Mouse (Mus musculus) myocyte (in vitro differentiated cells): Measurements from ENCODE around the gene Klhdc8a. TPM values are rescaled to one million over a fixed set of nuclear protein-coding genes. Genes with fewer than 3 reads are reported as not detected.

Experiments
- H3K27me3 ChIP-seq: one replicate; pipeline ENCODE4 v1.6.1; 2011; ENCODE audit not compliant: control insufficient read depth, insufficient read depth, insufficient read length
- H3K36me3 ChIP-seq: one replicate; pipeline ENCODE4 v1.6.1; 2011; ENCODE audit not compliant: control insufficient read depth, insufficient read depth
- H3K4me2 ChIP-seq: one replicate; pipeline ENCODE4 v1.6.1; 2011; ENCODE audit warnings: low read depth, control low read depth
- H3K4me3 ChIP-seq: one replicate; pipeline ENCODE4 v1.5.1; 2011; ENCODE audit warnings: mild to moderate bottlenecking, control low read depth, moderate library complexity
- H3K79me2 ChIP-seq: one replicate; pipeline ENCODE4 v1.6.1; 2011; ENCODE audit not compliant: control insufficient read depth, insufficient read depth
- H3ac ChIP-seq: one replicate; pipeline ENCODE4 v1.6.1; 2011; ENCODE audit not compliant: control insufficient read depth, insufficient read length
- CEBPB ChIP-seq: IDR thresholded peaks from 2 replicates; pipeline ENCODE4 v1.6.1; 2011; ENCODE audit warnings: mild to moderate bottlenecking, moderate library complexity; ENCODE audit not compliant: poor library complexity, insufficient read depth, severe bottlenecking
- E2F4 ChIP-seq: IDR thresholded peaks from one replicate; pipeline ENCODE4 v1.6.1; 2011; ENCODE audit warnings: mild to moderate bottlenecking, control low read depth, moderate library complexity; ENCODE audit not compliant: insufficient read depth
- MAX ChIP-seq: IDR thresholded peaks from one replicate; pipeline ENCODE4 v1.6.1; 2011; ENCODE audit warnings: low read depth, mild to moderate bottlenecking, control low read depth
- MYOD1 ChIP-seq, 3 experiments: IDR thresholded peaks; one replicate each; pipeline ENCODE4 v1.6.1; 2011; ENCODE audit warnings: control low read depth in 2 of 3, low read depth in 2 of 3, mild to moderate bottlenecking in 2 of 3, moderate library complexity in 1 of 3; ENCODE audit not compliant: insufficient read length in 2 of 3, control insufficient read depth in 1 of 3
- MYOG ChIP-seq, 3 experiments: IDR thresholded peaks; one replicate each; pipeline ENCODE4 v1.6.1; 2011; ENCODE audit warnings: control low read depth in 2 of 3, low read depth in 2 of 3, mild to moderate bottlenecking in 2 of 3; ENCODE audit not compliant: insufficient read length in 2 of 3, control insufficient read depth in 1 of 3, insufficient read depth in 1 of 3
- POLR2A ChIP-seq: IDR thresholded peaks from one replicate; pipeline ENCODE4 v1.6.1; 2011; ENCODE audit warnings: low read depth, mild to moderate bottlenecking, control low read depth, moderate library complexity; ENCODE audit not compliant: insufficient read length
- POLR2AphosphoS2 ChIP-seq: IDR thresholded peaks from one replicate; pipeline ENCODE4 v1.6.1; 2011; ENCODE audit warnings: low read depth, control low read depth; ENCODE audit not compliant: insufficient read length
- REST ChIP-seq: IDR thresholded peaks from one replicate; pipeline ENCODE4 v1.6.1; 2011; ENCODE audit warnings: mild to moderate bottlenecking, control low read depth, moderate library complexity; ENCODE audit not compliant: insufficient read depth, insufficient read length
- SRF ChIP-seq: IDR thresholded peaks from one replicate; pipeline ENCODE4 v1.6.1; 2011; ENCODE audit warnings: low read depth; ENCODE audit not compliant: control insufficient read depth, insufficient read length
- TCF12 ChIP-seq: IDR thresholded peaks from one replicate; pipeline ENCODE4 v1.6.1; 2011; ENCODE audit warnings: mild to moderate bottlenecking, control low read depth; ENCODE audit not compliant: poor library complexity, insufficient read depth, severe bottlenecking
- TCF3 ChIP-seq: IDR thresholded peaks from one replicate; pipeline ENCODE4 v1.6.1; 2011; ENCODE audit warnings: low read depth, control low read depth; ENCODE audit not compliant: insufficient read length
- USF1 ChIP-seq: IDR thresholded peaks from one replicate; pipeline ENCODE4 v1.6.1; 2011; ENCODE audit warnings: low read depth, mild to moderate bottlenecking, control low read depth, moderate library complexity
- polyA plus RNA-seq: library from polyadenylated mRNA; unstranded; fragments of >200 nt; fragmentation: generic; extraction: Trizol; gene quantifications from one replicate; pipeline ENCODE4 v1.2.1, GENCODE M21; 2012; ENCODE audit warnings: missing spikeins

The Klhdc8a gene
- polyA plus RNA-seq, 1 experiment, result 12.4 TPM

- Histone ChIP-seq H3K4me2 (peak overlapping the region; percentile 75), H3K36me3 (no peaks in the 10 kb centered on the region), H3ac (no peak overlapping the region), H3K27me3 (no peaks in the 10 kb centered on the region), H3K4me3 (no peak overlapping the region), H3K79me2 (no peaks in the 10 kb centered on the region)
- TF ChIP-seq MAX, result no peak
- no peak for TF ChIP-seq TCF12
Observed at GRCm38 (mm10) chr1:132341731-132342501, 43.5 kb downstream of the Klhdc8a start.

GRCm38 (mm10) chr1:132342518-132342917 lies 44.1 kb downstream of the Klhdc8a start:
- H3K79me2 ChIP-seq, result no peaks in the 10 kb centered on the region
- no peaks in the 10 kb centered on the region for H3K36me3 ChIP-seq
- no peak overlapping the region for H3K4me3 ChIP-seq
- TF ChIP-seq MYOD1 (IDR thresholded peaks at IDR 0.05; ENCODE audit: control insufficient read depth in 1 of 3, insufficient read length in 2 of 3, low read depth in 2 of 3), result no peak
- no peak for TF ChIP-seq SRF
- no peak for TF ChIP-seq TCF12
- no peak for TF ChIP-seq MAX
- no peak for TF ChIP-seq POLR2A
- no peak for TF ChIP-seq REST
- TF ChIP-seq CEBPB, result no peak
- no peak overlapping the region for H3ac ChIP-seq
- H3K27me3 ChIP-seq, result no peaks in the 10 kb centered on the region
- H3K4me2 ChIP-seq, result peak overlapping the region; percentile 75

GRCm38 (mm10) chr1:132343191-132343590 lies 44.8 kb downstream of the Klhdc8a start:
- H3K79me2 ChIP-seq, result no peaks in the 10 kb centered on the region
- TF ChIP-seq REST (no peak), SRF (no peak), E2F4 (no peak), MAX (no peak), TCF3 (no peak), CEBPB (no peak), TCF12 (no peak), POLR2AphosphoS2 (no peak), POLR2A (no peak), USF1 (no peak), MYOG (IDR thresholded peaks at IDR 0.05; ENCODE audit: control insufficient read depth in 1 of 3, insufficient read depth in 1 of 3, insufficient read length in 2 of 3, low read depth in 2 of 3) (no peak), MYOD1 (IDR thresholded peaks at IDR 0.05; ENCODE audit: control insufficient read depth in 1 of 3, insufficient read length in 2 of 3, low read depth in 2 of 3) (no peak)
- no peak overlapping the region for H3ac ChIP-seq
- no peaks in the 10 kb centered on the region for H3K36me3 ChIP-seq
- peak overlapping the region; percentile 53 for H3K4me2 ChIP-seq
- no peak overlapping the region for H3K4me3 ChIP-seq
- H3K27me3 ChIP-seq, result no peaks in the 10 kb centered on the region

- TF ChIP-seq CEBPB, result no peak
- TF ChIP-seq SRF, result no peak
- no peak for TF ChIP-seq TCF3
- no peak for TF ChIP-seq POLR2AphosphoS2
- no peak for TF ChIP-seq TCF12
- no peak for TF ChIP-seq POLR2A
- TF ChIP-seq MYOD1 (IDR thresholded peaks at IDR 0.05; ENCODE audit: control insufficient read depth in 1 of 3, insufficient read length in 2 of 3, low read depth in 2 of 3), result no peak
- Histone ChIP-seq H3ac (no peak overlapping the region), H3K4me3 (no peak overlapping the region)
Observed at GRCm38 (mm10) chr1:132343656-132344055, 45.2 kb downstream of the Klhdc8a start.

GRCm38 (mm10) chr1:132345514-132345913 lies 47.1 kb downstream of the Klhdc8a start:
- Histone ChIP-seq H3K4me3 (peak overlapping the region; percentile 2), H3K36me3 (no peaks in the 10 kb centered on the region), H3K27me3 (no peaks in the 10 kb centered on the region), H3K4me2 (peak overlapping the region; percentile 90), H3ac (no peak overlapping the region), H3K79me2 (no peaks in the 10 kb centered on the region)
- no peak for TF ChIP-seq MYOG (IDR thresholded peaks at IDR 0.05; ENCODE audit: control insufficient read depth in 1 of 3, insufficient read depth in 1 of 3, insufficient read length in 2 of 3, low read depth in 2 of 3)
- no peak for TF ChIP-seq MYOD1 (IDR thresholded peaks at IDR 0.05; ENCODE audit: control insufficient read depth in 1 of 3, insufficient read length in 2 of 3, low read depth in 2 of 3)
- no peak for TF ChIP-seq POLR2A
- no peak for TF ChIP-seq REST
- TF ChIP-seq POLR2AphosphoS2, result no peak
- TF ChIP-seq TCF12, result no peak
- TF ChIP-seq E2F4, result no peak
- no peak for TF ChIP-seq TCF3
- TF ChIP-seq MAX, result no peak
- no peak for TF ChIP-seq CEBPB
- no peak for TF ChIP-seq SRF

More at GRCm38 (mm10) chr1:132343656-132344055, 45.2 kb downstream of the Klhdc8a start:
- Histone ChIP-seq H3K79me2 (no peaks in the 10 kb centered on the region), H3K4me2 (no peak overlapping the region), H3K36me3 (no peaks in the 10 kb centered on the region), H3K27me3 (no peaks in the 10 kb centered on the region)
